Mouse (Mus musculus) neutrophil, adult 5-6 weeks (primary cell): ENCODE results near the gene Lyst. TPM values are rescaled to one million over a fixed set of nuclear protein-coding genes. Genes with fewer than 3 reads are reported as not detected.

ENCODE experiments used
- ATAC-seq: fragments of 151-379, 151-347 bp; 2 replicates; pipeline ENCODE4 v1.8.0; 2017; ENCODE audit warnings: mild to moderate bottlenecking, moderate TSS enrichment; ENCODE audit not compliant: insufficient number of reproducible peaks, poor library complexity, low FRiP score, severe bottlenecking; ENCODE audit errors: extremely low read depth
- total RNA-seq: library from RNA; stranded (forward); fragments of 200-1000 nt; gene quantifications from 2 replicates; pipeline ENCODE4 v1.2.3, GENCODE M21; 2017

Gene Lyst
- total RNA-seq, 1 experiment from 2014 or later: 463 TPM

- ATAC-seq: peak; percentile 21; the same call in 1 of the 2 replicates
These were observed 17.9 kb upstream of the Lyst start for GRCm38 (mm10) chr13:13572060-13572835.

DNA sequence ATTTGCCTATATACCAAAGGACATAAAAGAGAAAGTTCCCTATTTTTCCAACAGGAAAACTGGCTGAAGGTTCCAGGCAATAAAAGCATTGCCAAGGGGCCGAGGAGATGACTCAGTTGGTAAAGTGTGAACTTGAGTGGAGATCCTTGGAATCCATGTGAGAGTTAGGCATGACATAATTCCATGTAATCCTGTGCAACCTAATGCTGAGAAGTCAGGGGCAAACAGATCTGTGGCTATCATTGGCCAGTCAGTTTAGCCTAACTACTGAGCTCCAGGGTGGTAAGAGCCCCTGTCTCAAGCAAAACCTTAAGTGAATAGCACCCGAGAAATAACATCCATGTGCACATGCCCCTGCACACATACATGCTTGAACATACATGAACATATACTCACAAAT is 17.3 kb upstream of the Lyst start:
- ATAC-seq: no peak

GRCm38 (mm10) chr13:13573572-13574257 is 16.5 kb upstream of the Lyst start:
- no peak for ATAC-seq

DNA sequence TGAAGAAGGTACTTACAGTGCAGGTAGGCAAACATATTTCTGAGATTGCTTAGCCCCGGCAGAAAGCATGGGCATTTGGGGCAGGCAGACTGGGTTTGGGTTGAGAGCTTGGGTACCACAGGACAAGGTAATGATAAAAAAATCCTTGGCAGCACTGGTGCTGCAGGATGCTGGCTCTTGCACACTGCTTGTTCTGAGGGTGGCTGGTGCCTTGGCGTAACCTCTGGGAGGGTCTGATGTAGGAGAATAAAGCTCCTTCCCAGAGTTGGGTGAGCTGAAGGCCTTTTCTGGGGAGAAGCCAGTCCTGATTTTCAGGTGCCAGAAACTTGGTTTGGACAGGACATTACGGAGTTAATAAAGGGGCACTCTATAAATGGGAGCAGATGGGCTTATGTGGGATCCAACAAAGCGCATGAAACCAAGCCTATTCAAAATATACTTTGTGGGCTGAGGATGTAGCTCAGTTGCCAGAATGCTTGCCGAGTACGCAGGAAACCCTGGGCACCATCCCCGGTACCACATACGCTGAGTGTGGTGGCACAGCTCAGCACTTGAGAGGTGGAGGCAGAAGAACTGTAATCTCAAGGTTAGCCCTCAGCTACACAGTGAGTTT is 15.8 kb upstream of the Lyst start:
- no peak for ATAC-seq

DNA sequence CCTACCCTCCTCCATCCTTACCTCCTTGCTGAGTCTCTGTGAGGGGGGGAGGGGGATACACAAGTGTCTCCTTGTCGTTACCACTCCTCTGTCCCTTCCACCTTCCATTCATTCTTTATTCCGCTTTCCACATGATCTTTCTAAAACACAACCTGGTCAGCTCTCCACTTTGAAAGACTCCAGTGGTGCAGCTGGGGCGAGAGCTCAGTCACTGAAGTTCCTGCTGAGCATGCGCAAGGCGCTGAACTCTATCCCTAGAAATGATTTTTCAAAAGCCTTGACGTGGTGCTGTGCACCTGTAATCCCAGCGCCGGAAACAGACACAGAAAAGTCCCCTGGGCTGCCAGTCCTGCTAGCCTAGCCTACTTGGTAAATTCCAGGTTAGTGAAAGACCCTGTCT is 15.1 kb upstream of the Lyst start:
- no peak for ATAC-seq

- no peak for ATAC-seq
These were observed 13.6 kb upstream of the Lyst start for GRCm38 (mm10) chr13:13576469-13577205.

DNA sequence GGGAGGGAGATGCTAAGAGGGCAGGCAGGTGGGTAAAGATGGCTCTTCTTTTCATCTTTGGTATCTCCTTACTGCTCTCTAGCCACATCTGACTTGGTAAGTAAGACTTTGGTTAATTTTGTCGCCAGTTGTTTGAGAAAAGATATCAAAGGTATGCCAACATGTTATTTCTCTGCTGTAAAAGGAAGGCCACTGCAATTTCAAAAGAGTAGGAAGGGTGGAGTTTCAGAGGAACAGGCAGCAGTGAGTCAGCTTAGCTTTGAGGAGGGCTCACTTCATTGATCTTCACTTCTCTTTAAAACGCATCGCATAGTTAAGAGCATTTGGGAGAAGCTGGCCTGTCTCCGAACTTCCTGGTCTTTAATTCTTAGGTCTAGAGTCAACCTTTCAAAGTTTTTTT is 8.2 kb upstream of the Lyst start:
- ATAC-seq: no peak

GRCm38 (mm10) chr13:13583473-13583872 is 6.7 kb upstream of the Lyst start:
- no peak for ATAC-seq

DNA sequence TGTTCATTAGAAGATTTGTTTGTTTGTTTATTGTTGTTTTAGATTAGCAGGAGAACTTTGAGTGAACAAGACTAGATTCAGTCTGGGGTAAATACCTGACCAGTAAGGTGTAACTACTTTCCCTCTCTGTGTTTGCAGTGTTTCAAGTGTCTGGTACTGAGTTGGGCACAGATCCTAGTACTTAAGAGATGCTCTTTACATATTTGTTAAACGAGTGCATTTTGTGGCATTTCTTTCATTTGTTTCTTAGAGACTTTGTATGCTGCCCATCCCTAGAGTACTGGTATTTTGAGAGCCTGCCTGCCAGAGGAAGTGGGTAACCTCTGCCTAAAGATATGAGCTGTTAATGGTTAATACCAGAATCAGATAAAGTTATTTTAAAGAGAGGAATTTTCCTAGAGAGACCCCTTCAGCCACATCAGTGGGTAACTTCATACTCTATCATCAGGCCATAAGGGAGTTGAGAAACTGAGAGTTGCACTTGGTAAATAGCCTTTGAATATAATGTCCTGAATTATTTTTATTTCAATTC is 2.5 kb upstream of the Lyst start:
- no peak for ATAC-seq

DNA sequence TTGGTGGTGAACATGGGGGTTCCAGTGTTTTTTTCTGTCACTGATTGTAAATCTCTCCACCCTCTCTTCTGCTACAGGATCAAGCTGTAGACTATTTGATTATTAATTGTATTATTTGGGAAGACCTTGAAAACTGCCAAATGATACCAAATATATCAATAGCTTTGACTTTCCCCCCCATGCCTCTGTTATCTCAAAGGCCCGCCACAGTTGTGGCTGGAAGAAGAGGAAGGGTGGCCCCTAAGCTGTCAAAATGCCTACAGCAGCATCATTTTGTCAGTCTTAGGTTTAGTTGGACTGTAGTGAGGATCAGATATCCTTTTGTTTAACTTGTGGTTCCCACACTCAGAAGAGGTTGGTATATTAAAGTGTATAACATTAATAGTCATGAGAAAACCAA is 1.7 kb upstream of the Lyst start:
- ATAC-seq: no peak

GRCm38 (mm10) chr13:13589032-13589431 is 1.2 kb upstream of the Lyst start:
- no peak for ATAC-seq

DNA sequence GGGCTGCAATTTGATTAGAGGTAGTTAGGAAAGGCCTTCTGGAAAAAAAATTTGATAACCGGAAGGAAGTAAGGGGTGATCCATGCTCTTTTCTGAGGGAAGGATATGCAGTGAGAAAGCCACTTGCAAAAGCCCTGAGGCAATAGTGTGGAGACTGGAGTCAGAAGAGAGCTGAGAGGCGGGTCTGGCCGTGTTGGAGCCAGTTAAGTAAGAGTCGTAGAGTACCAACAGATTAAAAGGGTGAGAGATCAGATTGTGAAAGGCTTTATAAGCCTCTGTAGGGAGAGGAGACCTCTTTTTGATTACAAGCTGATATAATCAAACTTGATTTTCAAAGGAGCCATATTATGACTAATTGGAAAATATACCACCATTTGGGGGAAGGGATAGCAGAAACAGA is 1.7 kb downstream of the Lyst start:
- ATAC-seq: no peak

DNA sequence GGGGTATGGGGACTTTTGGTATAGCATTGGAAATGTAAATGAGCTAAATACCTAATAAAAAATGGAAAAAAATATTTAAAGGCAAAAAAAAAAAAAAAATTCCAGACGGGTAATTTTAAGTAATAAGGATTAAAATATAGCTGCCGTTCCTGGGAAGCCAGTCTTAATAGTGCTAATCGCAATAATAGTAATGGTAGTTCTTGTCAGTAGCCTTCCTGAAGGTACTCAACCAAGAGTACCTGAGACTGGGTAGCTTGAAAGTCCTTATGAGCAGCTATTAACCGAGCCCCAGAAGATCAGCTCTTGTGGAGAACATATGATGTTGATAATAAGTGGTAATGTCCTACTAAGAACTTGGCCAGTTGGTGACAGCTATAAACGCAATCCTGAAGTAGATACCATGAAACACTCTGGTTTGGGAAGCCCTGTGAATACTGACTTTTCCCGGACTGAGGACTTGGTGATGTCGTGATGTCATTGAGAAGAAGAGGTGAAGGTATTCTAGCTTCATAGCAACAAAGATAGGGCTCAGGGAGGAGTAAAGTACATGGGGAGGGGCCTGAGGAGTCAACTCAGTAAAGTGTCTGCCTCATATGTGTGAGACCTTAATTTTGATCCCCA is 6.3 kb downstream of the Lyst start:
- ATAC-seq: no peak

GRCm38 (mm10) chr13:13597896-13598295 is 7.7 kb downstream of the Lyst start:
- ATAC-seq: no peak

DNA sequence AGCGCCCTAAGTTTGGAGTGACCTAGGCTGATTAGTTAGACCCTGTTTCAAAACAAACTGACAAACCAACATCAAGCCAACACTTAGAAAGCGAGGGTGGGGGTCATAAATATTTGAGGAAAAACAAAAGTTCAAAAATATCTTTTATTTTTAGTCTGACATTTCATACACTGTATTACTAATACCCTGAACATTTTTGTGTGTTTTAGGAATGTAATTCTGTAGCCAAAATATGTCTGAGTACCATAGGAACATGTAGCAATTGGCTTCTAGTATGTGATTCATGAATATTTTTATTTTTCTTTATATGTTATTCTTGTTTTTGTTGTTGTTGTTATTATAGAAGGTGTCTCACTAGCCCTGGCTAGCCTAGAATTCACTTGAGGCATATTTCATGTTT is 11.2 kb downstream of the Lyst start:
- ATAC-seq: no peak

- ATAC-seq: no peak
These were observed 16.0 kb downstream of the Lyst start for GRCm38 (mm10) chr13:13606149-13606548.

- no peak for ATAC-seq
These were observed 18.1 kb downstream of the Lyst start for GRCm38 (mm10) chr13:13608311-13608710.

DNA sequence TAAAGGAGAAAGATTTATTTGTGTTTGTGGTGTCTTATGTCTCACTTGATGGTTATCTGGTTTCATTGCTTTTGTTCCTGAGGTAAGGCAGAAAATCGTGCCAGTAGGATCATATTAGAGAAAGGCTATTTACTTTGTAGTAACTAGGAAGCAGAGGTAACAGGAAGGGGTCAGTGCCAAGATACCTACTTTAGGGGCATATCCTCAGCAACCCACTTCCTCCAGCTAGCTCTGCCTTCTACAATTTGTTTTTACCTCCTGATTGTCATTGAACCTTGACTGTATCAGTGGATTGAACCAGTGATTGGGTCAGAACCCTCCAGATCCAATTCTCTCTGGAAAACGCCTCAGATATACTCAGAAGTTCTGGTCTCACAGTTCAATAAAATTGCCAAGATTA is 19.5 kb downstream of the Lyst start:
- ATAC-seq: no peak

- ATAC-seq: peak; percentile 85
These were observed 22.7 kb downstream of the Lyst start for GRCm38 (mm10) chr13:13612882-13613281.
